Mouse (Mus musculus): ENCODE results near the gene Trmt13. TPM values are rescaled to one million over a fixed set of nuclear protein-coding genes. Genes with fewer than 3 reads are reported as not detected.

Gene Trmt13
- total and polyA plus RNA-seq, 3 experiments: 12.0 to 15.5 TPM; not detected in 1

- Histone ChIP-seq H3K4me1 (ENCODE audit: control insufficient read depth in 1 of 2, insufficient read depth in 2 of 2, low read length in 2 of 2) (peaks cover 0 to 11% of the 10 kb centered on the region in 2 experiments; a peak in 2 of 4 replicates), H3K27ac (ENCODE audit: control insufficient read depth, low read depth, low read length) (0 out of 2 replicates have a peak within 1 kb of the TSS, but pooled peaks have one; percentile 2), H3K79me2 (ENCODE audit: control insufficient read depth, insufficient read depth, low read length, poor library complexity) (no peaks in the 10 kb centered on the region), H3K9me3 (replicated peaks; ENCODE audit: insufficient read depth, low read length) (no peaks in the 10 kb centered on the region), H3K36me3 (ENCODE audit: control insufficient read depth in 1 of 2, insufficient read depth in 2 of 2, low read length in 2 of 2) (peaks cover 0 to 9% of the 10 kb centered on the region in 2 experiments; a peak in 2 of 4 replicates), H3K9ac (ENCODE audit: control insufficient read depth, low read depth, low read length, poor library complexity, severe bottlenecking) (peak within 1 kb of the TSS; percentile 28; the same call in 1 of the 2 replicates), H3K4me3 (ENCODE audit: control insufficient read depth in 1 of 2, insufficient read depth in 1 of 2, low read depth in 2 of 2, low read length in 2 of 2) (peak within 1 kb of the TSS; percentile 30 to 40), H3K27me3 (ENCODE audit: control insufficient read depth in 1 of 2, insufficient read depth in 2 of 2, low read length in 2 of 2) (no peaks in the 10 kb centered on the region)
- DNase-seq (ENCODE audit: low read depth, low spot score): peak; percentile 80
- TF ChIP-seq CHD1 (IDR thresholded peaks at IDR 0.05; ENCODE audit: low read depth, low read length) (no peak), NELFE (IDR thresholded peaks at IDR 0.05; ENCODE audit: low read depth, low read length) (no peak), E2F4 (IDR thresholded peaks at IDR 0.05; ENCODE audit: borderline replicate concordance, low read depth, low read length) (no peak), POLR2AphosphoS2 (IDR thresholded peaks at IDR 0.05; ENCODE audit: low read length) (no peak), ETS1 (IDR thresholded peaks at IDR 0.05; ENCODE audit: low read depth, low read length) (peak; percentile 91), POLR2A (IDR thresholded peaks at IDR 0.05; ENCODE audit: control insufficient read depth in 1 of 2, insufficient read depth in 1 of 2, low read depth in 1 of 2, low read length in 2 of 2, poor library complexity in 1 of 2) (no peak), JUND (IDR thresholded peaks at IDR 0.05; ENCODE audit: low read depth, low read length) (no peak), MAFK (IDR thresholded peaks at IDR 0.05; ENCODE audit: borderline replicate concordance, low read depth, low read length) (peak; percentile 32; the same call in 1 of the 2 replicates), MYB (IDR thresholded peaks at IDR 0.05; ENCODE audit: low read depth, low read length) (no peak), CTCF (IDR thresholded peaks at IDR 0.05 in 2 of 3, conservative IDR thresholded peaks at IDR 0.05 in 1 of 3; ENCODE audit: control insufficient read depth in 1 of 3, insufficient read depth in 1 of 3, low read depth in 2 of 3, low read length in 3 of 3, poor library complexity in 1 of 3, severe bottlenecking in 1 of 3) (no peak), MAX (IDR thresholded peaks at IDR 0.05; ENCODE audit: low read length) (peak; percentile 87), SIN3A (IDR thresholded peaks at IDR 0.05; ENCODE audit: low read length) (peak; percentile 69), GATA1 (IDR thresholded peaks at IDR 0.05; ENCODE audit: low read depth, low read length) (peak; percentile 92), TAL1 (IDR thresholded peaks at IDR 0.05; ENCODE audit: low read length) (peak; percentile 81), USF1 (IDR thresholded peaks at IDR 0.05; ENCODE audit: low read depth, low read length) (peak; percentile 98), TBP (IDR thresholded peaks at IDR 0.05; ENCODE audit: low read depth, low read length) (no peak), USF2 (IDR thresholded peaks at IDR 0.05; ENCODE audit: borderline replicate concordance in 1 of 2, insufficient read depth in 1 of 2, low read depth in 1 of 2, low read length in 2 of 2) (peak; percentile 67 to 89; a peak in 3 of 4 replicates), MXI1 (IDR thresholded peaks at IDR 0.05; ENCODE audit: low read depth, low read length) (peak; percentile 69), SMC3 (IDR thresholded peaks at IDR 0.05; ENCODE audit: low read depth, low read length) (no peak), ELF1 (IDR thresholded peaks at IDR 0.05; ENCODE audit: low read depth, low read length) (peak; percentile 42; the same call in 1 of the 2 replicates), NRF1 (IDR thresholded peaks at IDR 0.05; ENCODE audit: insufficient read depth, low read depth, low read length, poor library complexity, severe bottlenecking) (no peak), ZC3H11A (IDR thresholded peaks at IDR 0.05; ENCODE audit: low read depth, low read length) (no peak), MEF2A (IDR thresholded peaks at IDR 0.05; ENCODE audit: extremely low read depth, insufficient replicate concordance, low read depth, low read length, poor library complexity, severe bottlenecking) (peak; percentile 98), MYC (IDR thresholded peaks at IDR 0.05; ENCODE audit: low read depth, low read length) (0 out of 2 replicates have a peak, but pooled peaks have one; percentile 51), POLR2AphosphoS5 (IDR thresholded peaks at IDR 0.05; ENCODE audit: borderline replicate concordance, low read depth, low read length) (no peak), GABPA (IDR thresholded peaks at IDR 0.05; ENCODE audit: low read depth, low read length) (no peak), ZMIZ1 (IDR thresholded peaks at IDR 0.05; ENCODE audit: low read depth, low read length) (no peak), EP300 (IDR thresholded peaks at IDR 0.05; ENCODE audit: low read depth in 1 of 2, low read length in 2 of 2) (peak; percentile 76 to 87), TCF12 (IDR thresholded peaks at IDR 0.05; ENCODE audit: low read depth, low read length) (peak; percentile 87), MAZ (IDR thresholded peaks at IDR 0.05; ENCODE audit: low read depth, low read length) (no peak), HCFC1 (IDR thresholded peaks at IDR 0.05; ENCODE audit: low read depth, low read length) (0 out of 2 replicates have a peak, but pooled peaks have one; percentile 43), KAT2A (conservative IDR thresholded peaks at IDR 0.05; ENCODE audit: low read depth, low read length) (no peak), RAD21 (IDR thresholded peaks at IDR 0.05; ENCODE audit: low read depth, low read length) (no peak), BHLHE40 (IDR thresholded peaks at IDR 0.05; ENCODE audit: borderline replicate concordance, low read depth, low read length) (peak; percentile 96), ZKSCAN1 (IDR thresholded peaks at IDR 0.05; ENCODE audit: low read depth, low read length) (no peak), ZNF384 (IDR thresholded peaks at IDR 0.05; ENCODE audit: low read depth, low read length) (no peak)
Measured at GRCm38 (mm10) chr3:116562408-116563094, 51.8 kb downstream of the Trmt13 start, which contains the start of gene Lrrc39. TSS of gene Lrrc39 (plus strand) at chr3:116562973.

Data from MEL (cell line).